Mouse (Mus musculus): ENCODE results near the gene Gm15217. TPM values are rescaled to one million over a fixed set of nuclear protein-coding genes. Genes with fewer than 3 reads are reported as not detected.

The Gm15217 gene
- polyA plus RNA-seq, 1 experiment from 2014 or later, result not detected

GRCm38 (mm10) chr14:46409016-46409415, 29.8 kb downstream of the Gm15217 start:
- WGBS, result 78% methylated on average over 10 of the region's 10 CpGs

GRCm38 (mm10) chr14:46410557-46411120, 31.4 kb downstream of the Gm15217 start:
- Histone ChIP-seq H3K9me3 (no peaks in the 10 kb centered on the region), H3K9ac (no peak overlapping the region), H3K27me3 (replicated peaks) (no peaks in the 10 kb centered on the region), H3K27ac (no peak overlapping the region), H3K4me3 (no peak overlapping the region), H3K36me3 (no peaks in the 10 kb centered on the region), H3K4me1 (no peaks in the 10 kb centered on the region), H3K4me2 (replicated peaks) (no peak overlapping the region)
- no peak for ATAC-seq (ENCODE audit: low FRiP score, low read depth)
- 65% methylated on average over 4 of the region's 4 CpGs for WGBS

More at GRCm38 (mm10) chr14:46409016-46409415, 29.8 kb downstream of the Gm15217 start:
- Histone ChIP-seq H3K4me3 (no peak overlapping the region), H3K4me1 (no peaks in the 10 kb centered on the region), H3K36me3 (no peaks in the 10 kb centered on the region), H3K27me3 (replicated peaks) (no peaks in the 10 kb centered on the region), H3K9me3 (no peaks in the 10 kb centered on the region), H3K4me2 (replicated peaks) (no peak overlapping the region), H3K9ac (no peak overlapping the region), H3K27ac (no peak overlapping the region)
- no peak for ATAC-seq (ENCODE audit: low FRiP score, low read depth)

- WGBS, result 69% methylated on average over 7 of the region's 7 CpGs
- no peak for ATAC-seq (ENCODE audit: low FRiP score, low read depth)
- Histone ChIP-seq H3K9ac (no peak overlapping the region), H3K4me1 (no peaks in the 10 kb centered on the region), H3K27me3 (replicated peaks) (no peaks in the 10 kb centered on the region), H3K27ac (no peak overlapping the region), H3K4me2 (replicated peaks) (no peak overlapping the region), H3K9me3 (no peaks in the 10 kb centered on the region), H3K4me3 (no peak overlapping the region), H3K36me3 (no peaks in the 10 kb centered on the region)
Measured at GRCm38 (mm10) chr14:46412497-46413000, 33.3 kb downstream of the Gm15217 start.

- no peak overlapping the region for H3K4me2 ChIP-seq (replicated peaks)
- no peak overlapping the region for H3K4me3 ChIP-seq
- no peak overlapping the region for H3K9ac ChIP-seq
- no peak overlapping the region for H3K27ac ChIP-seq
- H3K9me3 ChIP-seq, result no peaks in the 10 kb centered on the region
- no peaks in the 10 kb centered on the region for H3K4me1 ChIP-seq
- no peak for ATAC-seq (ENCODE audit: low FRiP score, low read depth)
- no peaks in the 10 kb centered on the region for H3K27me3 ChIP-seq (replicated peaks)
- WGBS, result 77% methylated on average over 15 of the region's 15 CpGs
- no peaks in the 10 kb centered on the region for H3K36me3 ChIP-seq
Measured at GRCm38 (mm10) chr14:46418371-46419097, 39.3 kb downstream of the Gm15217 start.

- Histone ChIP-seq H3K9me3 (no peaks in the 10 kb centered on the region), H3K9ac (no peak overlapping the region), H3K4me3 (no peak overlapping the region), H3K4me1 (no peaks in the 10 kb centered on the region), H3K27me3 (replicated peaks) (no peaks in the 10 kb centered on the region), H3K27ac (no peak overlapping the region), H3K4me2 (replicated peaks) (no peak overlapping the region), H3K36me3 (no peaks in the 10 kb centered on the region)
- no peak for ATAC-seq (ENCODE audit: low FRiP score, low read depth)
- WGBS, result 59% methylated on average over 11 of the region's 11 CpGs
Measured at GRCm38 (mm10) chr14:46419269-46419668, 40.1 kb downstream of the Gm15217 start.

GRCm38 (mm10) chr14:46421823-46422222, 42.6 kb downstream of the Gm15217 start:
- no peaks in the 10 kb centered on the region for H3K9me3 ChIP-seq
- H3K4me1 ChIP-seq, result no peaks in the 10 kb centered on the region
- no peak for ATAC-seq (ENCODE audit: low FRiP score, low read depth)
- H3K4me3 ChIP-seq, result no peak overlapping the region
- H3K4me2 ChIP-seq (replicated peaks), result no peak overlapping the region
- H3K27me3 ChIP-seq (replicated peaks), result no peaks in the 10 kb centered on the region
- no peaks in the 10 kb centered on the region for H3K36me3 ChIP-seq
- no peak overlapping the region for H3K27ac ChIP-seq
- no peak overlapping the region for H3K9ac ChIP-seq
- 86% methylated on average over 3 of the region's 3 CpGs for WGBS

GRCm38 (mm10) chr14:46427251-46427650, 48.0 kb downstream of the Gm15217 start:
- WGBS, result 94% methylated on average over 13 of the region's 13 CpGs
- Histone ChIP-seq H3K9me3 (no peaks in the 10 kb centered on the region), H3K9ac (no peak overlapping the region), H3K27me3 (replicated peaks) (no peaks in the 10 kb centered on the region), H3K36me3 (no peaks in the 10 kb centered on the region), H3K27ac (no peak overlapping the region), H3K4me2 (replicated peaks) (no peak overlapping the region), H3K4me1 (no peaks in the 10 kb centered on the region), H3K4me3 (no peak overlapping the region)
- no peak for ATAC-seq (ENCODE audit: low FRiP score, low read depth)

GRCm38 (mm10) chr14:46430231-46430630, 51.0 kb downstream of the Gm15217 start:
- ATAC-seq (ENCODE audit: low FRiP score, low read depth), result no peak
- Histone ChIP-seq H3K4me2 (replicated peaks) (no peak overlapping the region), H3K4me3 (no peak overlapping the region), H3K4me1 (no peaks in the 10 kb centered on the region), H3K9ac (no peak overlapping the region), H3K27ac (no peak overlapping the region), H3K36me3 (no peaks in the 10 kb centered on the region), H3K27me3 (replicated peaks) (no peaks in the 10 kb centered on the region), H3K9me3 (no peaks in the 10 kb centered on the region)
- 93% methylated on average over 5 of the region's 5 CpGs for WGBS

Other genes starting within 250 kb of the Gm15217 start
- 13.8 and 18.1 TPM in 2 replicates for gene Bmp4, start 11.3 kb downstream of the Gm15217 start, polyA plus RNA-seq (2016; fragmentation: Nextera tagmentation; extraction: Ambion mirVana)

Data from neural tube, embryonic 12.5 days (tissue).